Comparison of ENCODE assay signal across 8 mouse cellular contexts in the genomic region with DNA sequence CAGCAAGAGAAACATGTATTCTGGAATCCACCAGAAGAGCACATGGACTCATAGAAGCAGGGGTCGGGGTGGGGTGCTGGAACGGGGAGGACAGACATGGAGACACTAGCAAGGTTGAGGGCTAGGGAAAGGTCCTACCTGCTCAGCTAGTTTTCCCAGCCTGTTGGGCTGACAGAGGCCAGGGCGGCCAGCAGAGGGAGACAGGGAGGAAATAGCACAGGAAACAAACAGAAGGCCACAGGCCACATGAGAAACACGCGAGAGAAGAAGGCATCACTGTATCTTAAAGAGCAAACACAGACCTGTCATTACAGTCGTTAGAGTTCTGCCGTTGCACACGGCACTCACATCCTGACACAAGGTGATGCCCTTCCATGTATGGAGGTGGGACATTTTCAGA. TPM values are rescaled to one million over a fixed set of nuclear protein-coding genes. Genes with fewer than 3 reads are reported as not detected.
DNase-seq lines count a peak whose midpoint lies in the region; TF ChIP-seq lines count a peak whose summit lies in the region.

No protein-coding gene starts in this region.

- H3K27me3 ChIP-seq in thymus, adult 2 months (ENCODE audit: control insufficient read depth, insufficient read depth, low read length), result no peaks in the 10 kb centered on the region

- WGBS in thymus, adult 2 months, result 19% methylated on average over 8 of the region's 8 CpGs

- no peaks in the 10 kb centered on the region for H3K4me1 ChIP-seq in thymus, adult 2 months (replicated peaks; ENCODE audit: control insufficient read depth, insufficient read depth, low read length)

- DNase-seq in gastrocnemius, postnatal 14 days, result peak; percentile 25
- DNase-seq in gastrocnemius, postnatal 4 days (ENCODE audit: low spot score in 2 of 2), result no peak
- DNase-seq in urinary bladder, postnatal 14 days (ENCODE audit: low spot score), result peak; percentile 61
- no peak for DNase-seq in urinary bladder, postnatal 4 days (ENCODE audit: low spot score in 2 of 2)
- peak; percentile 26 for DNase-seq in embryo, embryonic 9.5 days (ENCODE audit: extremely low spot score)
- peak; percentile 66 for DNase-seq in lung, postnatal 10 days
- DNase-seq in thymus, adult 2 months, result peak; percentile 67
- DNase-seq in frontal cortex, postnatal 10 days (ENCODE audit: low spot score in 2 of 2), result no peak

- intact Hi-C loops in gastrocnemius, postnatal 14 days (cut with DNase I; ENCODE audit: low total_unique reads), result no loop called here

- H3K27ac ChIP-seq in thymus, adult 2 months (ENCODE audit: control insufficient read depth, insufficient read depth, low read length), result no peak overlapping the region

- no peaks in the 10 kb centered on the region for H3K36me3 ChIP-seq in thymus, adult 2 months (ENCODE audit: control insufficient read depth, insufficient read depth, low read length)

- no peak for TF ChIP-seq POLR2A in thymus, adult 2 months (IDR thresholded peaks at IDR 0.05; ENCODE audit: control insufficient read depth, extremely low read depth, insufficient read depth, low read length, poor library complexity)

- H3K4me3 ChIP-seq in thymus, adult 2 months (ENCODE audit: control insufficient read depth, insufficient read depth, low read length), result no peak overlapping the region

- TF ChIP-seq CTCF in thymus, adult 2 months (IDR thresholded peaks at IDR 0.05; ENCODE audit: borderline replicate concordance, control insufficient read depth, extremely low read depth, insufficient read depth, low read length, poor library complexity), result peak; percentile 78; the same call in 1 of the 2 replicates

RNA-seq across cellular contexts. Expression of a gene that starts 17.6 kb away (rescaled TPM):
- 1 to 10 TPM; 2.4 to 7.4 TPM for total RNA-seq in gastrocnemius, postnatal 14 days (2021)
- total RNA-seq in gastrocnemius, postnatal 4 days (2021), result 10 to 100 TPM; 13.7 to 15.3 TPM
- 0.66 and 1.2 TPM in 2 replicates for polyA plus RNA-seq in thymus, adult 2 months (2012; rRNA removed)

RNA-seq across cellular contexts. Expression of a gene that starts 33.6 kb away (rescaled TPM):
- total RNA-seq in gastrocnemius, postnatal 14 days (2021), result 1 to 10 TPM; 4.1 to 5.8 TPM
- 10 to 100 TPM; 21.3 to 25.5 TPM for total RNA-seq in gastrocnemius, postnatal 4 days (2021)
- 18.6 and 25.0 TPM in 2 replicates for polyA plus RNA-seq in thymus, adult 2 months (2012; rRNA removed)

Comparison
In these comparisons a context has a peak if more than half of its experiments do, and no peak if none do; other contexts are left out.
1. DNase-seq: peak in gastrocnemius, postnatal 14 days (single experiment), urinary bladder, postnatal 14 days (single experiment), embryo, embryonic 9.5 days (single experiment), lung, postnatal 10 days (single experiment) and thymus, adult 2 months (single experiment); none in gastrocnemius, postnatal 4 days (0 of 2), urinary bladder, postnatal 4 days (0 of 2) and frontal cortex, postnatal 10 days (0 of 2).